Mouse (Mus musculus) adrenal gland, postnatal 36 days (tissue): ENCODE data around the gene Ptms. TPM values are rescaled to one million over a fixed set of nuclear protein-coding genes. Genes with fewer than 3 reads are reported as not detected.

Experiments used
- DNase-seq, 2 experiments: peaks; one replicate each; pipeline ENCODE4 v3.0.0; 2021; ENCODE audit warnings: mixed read lengths in 1 of 2
- long read RNA-seq, 2 experiments: library from polyadenylated mRNA; stranded (forward); transcript quantifications; one replicate each; pipeline ENCODE4 v2.0.0; 2021; ENCODE audit warnings: borderline sequencing depth in 2 of 2
- total RNA-seq, 2 experiments: library from RNA; stranded (reverse); gene quantifications; 2 replicates each; pipeline ENCODE4 v1.2.3; 2021

Gene Ptms
- 100 to 1,000 TPM; 753 to 830 TPM for total RNA-seq
- long read RNA-seq, experiment 1, transcript Ptms-203 (4 exons, 629 nt): minor isoform, 49 of 275 reads
- long read RNA-seq, experiment 1, transcript Ptms-201 (5 exons, 1,149 nt): major isoform, 118 of 275 reads
- long read RNA-seq, experiment 1, partial matches to known transcripts: 42 of 275 reads
- long read RNA-seq, experiment 1, other reads (novel, unspliced or antisense): 62 of 275 reads
- long read RNA-seq, experiment 2, transcript Ptms-203 (4 exons, 629 nt): minor isoform, 10 of 111 reads
- long read RNA-seq, experiment 2, transcript Ptms-201 (5 exons, 1,149 nt): major isoform, 62 of 111 reads
- long read RNA-seq, experiment 2, partial matches to known transcripts: 11 of 111 reads
- long read RNA-seq, experiment 2, other reads (novel, unspliced or antisense): 26 of 111 reads

DNA sequence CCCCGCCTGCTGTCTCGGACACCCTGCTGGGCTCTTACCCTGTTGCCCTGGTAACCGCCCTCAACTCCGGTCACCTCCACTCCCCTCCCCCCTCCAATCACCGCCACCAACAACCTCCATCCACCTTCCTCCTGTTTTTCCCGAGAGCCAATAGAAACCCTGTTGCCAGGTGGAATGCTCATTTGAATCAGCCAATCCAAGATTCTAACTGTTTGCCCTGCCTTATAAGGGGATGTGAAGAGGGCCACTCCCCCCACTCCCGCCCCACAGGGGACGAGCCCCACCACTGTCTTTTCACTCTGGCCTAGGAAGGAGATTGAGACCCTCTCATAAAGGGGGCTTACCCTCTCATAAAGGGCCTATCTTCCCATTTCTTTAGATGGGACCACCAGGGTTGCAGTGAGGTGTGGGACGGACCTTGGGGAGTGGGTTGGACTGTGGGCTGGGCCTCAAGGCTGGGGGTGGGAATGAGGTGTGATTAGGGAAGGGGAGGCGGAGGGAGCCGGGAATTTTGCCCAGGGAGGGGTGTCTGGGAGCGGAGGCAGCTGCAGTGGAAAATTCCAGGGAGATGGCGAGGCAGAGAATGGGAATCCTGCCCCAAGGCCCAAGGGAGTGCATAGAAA, at the start of gene Ptms:
Gene Ptms (minus strand): TSS at position 409 of the 623 bp plus-strand sequence.
- DNase-seq: peak; percentile 95 to 97

DNA sequence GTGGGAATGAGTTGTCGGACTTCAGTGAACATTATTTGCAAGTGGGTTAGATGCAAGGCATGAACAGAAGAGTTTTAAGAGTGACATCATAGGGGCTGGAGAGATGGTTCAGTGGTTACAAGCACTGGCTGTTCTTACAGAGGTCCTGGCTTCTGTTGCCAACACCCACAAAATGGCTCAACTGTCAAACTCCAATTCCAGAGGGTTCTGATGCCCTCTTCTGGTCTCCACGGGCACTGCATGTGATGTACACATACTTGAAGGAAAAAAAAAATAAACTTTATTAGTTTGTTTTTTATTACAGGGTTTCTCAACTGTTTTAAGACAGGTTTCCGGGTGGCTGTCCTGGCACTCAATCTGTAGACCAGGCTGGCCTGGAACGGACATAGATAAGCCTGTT, 47.9 kb upstream of the Ptms start:
- peak; percentile 44 to 46 for DNase-seq

DNA sequence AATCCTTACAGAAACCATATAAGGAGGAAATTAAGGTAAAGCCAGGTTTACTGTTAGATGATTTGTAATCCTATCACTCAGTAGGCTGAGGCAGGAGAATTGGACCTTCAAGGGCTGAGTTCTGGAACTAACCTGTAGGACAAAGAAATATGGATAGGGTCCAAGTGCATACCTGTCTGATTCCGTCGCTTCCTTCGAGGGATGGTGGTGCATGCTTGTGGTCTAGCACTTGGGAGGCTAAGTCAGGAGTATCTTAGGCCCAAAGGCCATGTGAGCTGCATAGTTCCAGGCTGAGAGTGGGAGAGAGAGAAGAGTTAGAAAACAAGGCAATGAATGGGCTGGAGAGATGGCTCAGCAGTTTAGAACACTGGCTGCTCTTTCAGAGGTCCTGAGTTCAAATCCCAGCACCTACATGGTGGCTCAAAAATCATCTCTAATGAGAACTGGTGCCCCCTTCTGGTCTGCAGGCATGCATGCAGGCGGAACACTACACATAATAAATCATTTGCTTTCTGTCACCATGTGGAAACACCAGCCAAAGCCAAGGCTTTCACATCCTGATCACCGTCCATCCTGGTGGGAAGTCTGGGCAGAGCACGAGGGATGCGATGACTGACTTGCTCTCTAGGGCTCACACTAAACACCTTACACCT, 46.7 kb upstream of the Ptms start:
- peak in 1 of 2 experiments; percentile 16 for DNase-seq

DNA sequence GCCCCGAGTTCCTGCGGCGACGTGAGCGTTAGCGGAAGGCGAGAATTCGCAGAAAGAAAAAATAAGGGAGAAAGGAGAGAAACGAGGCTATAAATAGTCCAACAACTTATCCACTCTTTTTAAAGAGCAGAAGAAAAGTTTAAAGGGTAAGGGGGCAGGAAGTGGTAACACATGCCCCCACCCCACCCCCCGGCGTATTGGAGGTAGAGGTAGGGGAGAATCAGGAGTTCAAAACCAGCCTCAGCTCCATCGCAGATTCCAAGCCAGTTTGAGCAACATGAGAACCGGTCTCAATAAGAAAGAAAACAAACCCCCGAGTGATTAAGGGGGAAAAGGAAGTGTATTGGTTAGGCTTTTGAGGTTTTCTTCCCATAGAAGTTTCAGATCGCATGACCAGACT, 45.8 kb upstream of the Ptms start:
- no peak for DNase-seq

DNA sequence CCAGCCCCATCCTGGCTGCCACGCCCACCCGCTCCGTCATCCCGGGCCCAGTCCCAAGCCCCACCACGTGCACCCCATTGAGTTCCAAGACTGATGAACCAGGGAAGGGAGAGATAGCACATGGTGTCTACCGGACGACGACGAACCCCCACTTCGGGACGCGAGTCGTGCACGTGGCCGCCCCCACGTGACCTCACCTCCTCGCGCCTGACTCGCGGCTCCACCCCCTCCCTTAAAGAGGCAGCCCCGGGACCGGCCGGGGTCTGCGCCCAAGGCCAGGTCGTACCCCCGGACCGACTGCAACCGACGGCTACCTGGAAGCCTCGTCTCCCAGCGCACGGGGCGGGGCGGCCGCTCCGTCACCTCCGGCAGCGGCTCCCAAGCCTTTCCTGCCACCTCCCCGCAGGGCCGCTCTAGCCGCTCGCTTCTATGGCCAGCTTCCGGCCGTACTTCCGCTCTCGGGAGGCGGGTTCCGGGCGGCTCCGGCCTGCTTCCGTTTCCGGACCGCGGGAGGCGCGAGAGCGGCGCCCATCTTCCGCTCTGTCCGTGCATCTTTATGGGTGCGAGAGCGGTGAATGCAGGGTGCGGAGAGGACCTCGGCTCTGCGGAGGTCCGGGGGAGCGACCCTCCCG, 45.3 kb upstream of the Ptms start, which contains the start of gene Cops7a:
Gene Cops7a (minus strand): TSS at position 451 of the 632 bp plus-strand sequence.
- peak; percentile 98 for DNase-seq

DNA sequence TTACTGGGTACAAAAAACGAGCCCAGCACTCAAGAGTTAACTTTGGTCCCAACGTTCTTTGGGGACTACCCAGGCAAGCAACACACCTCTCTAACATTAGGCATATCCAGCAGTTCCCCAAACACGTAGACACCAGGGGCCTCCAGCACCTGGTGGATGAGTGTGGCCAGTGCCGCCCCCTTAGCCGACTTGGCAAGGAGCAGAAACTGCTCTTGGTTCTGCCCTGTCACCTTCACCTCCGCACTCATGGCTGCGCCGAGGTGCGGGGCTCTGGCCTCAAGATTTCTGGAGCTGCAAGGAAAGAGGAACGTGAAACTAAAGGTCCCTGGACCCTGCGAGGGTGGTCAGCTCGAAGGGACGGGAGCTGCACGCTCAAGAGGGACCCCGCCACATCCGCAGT, 44.7 kb upstream of the Ptms start:
- DNase-seq: no peak

DNA sequence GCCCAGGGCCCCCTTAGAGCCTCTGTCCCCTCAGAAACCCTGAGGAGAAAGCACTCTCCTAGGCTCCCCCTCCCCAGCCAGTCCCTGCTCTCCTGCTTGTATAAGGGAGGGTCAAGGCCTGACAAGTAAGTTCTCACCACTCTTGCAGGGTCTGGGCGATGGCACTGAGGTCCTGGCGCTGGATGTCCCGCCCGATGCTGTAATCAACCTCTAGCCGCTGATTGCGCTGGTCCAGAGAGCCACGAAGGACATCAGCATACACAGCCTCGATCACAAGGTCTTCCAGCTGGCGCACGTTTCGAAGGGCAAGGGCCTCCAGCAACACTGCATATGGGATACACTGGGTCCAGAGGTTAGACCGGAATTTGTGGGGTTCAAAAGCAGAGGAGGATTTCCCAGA, 41.1 kb upstream of the Ptms start:
- peak in 1 of 2 experiments; percentile 76 for DNase-seq

DNA sequence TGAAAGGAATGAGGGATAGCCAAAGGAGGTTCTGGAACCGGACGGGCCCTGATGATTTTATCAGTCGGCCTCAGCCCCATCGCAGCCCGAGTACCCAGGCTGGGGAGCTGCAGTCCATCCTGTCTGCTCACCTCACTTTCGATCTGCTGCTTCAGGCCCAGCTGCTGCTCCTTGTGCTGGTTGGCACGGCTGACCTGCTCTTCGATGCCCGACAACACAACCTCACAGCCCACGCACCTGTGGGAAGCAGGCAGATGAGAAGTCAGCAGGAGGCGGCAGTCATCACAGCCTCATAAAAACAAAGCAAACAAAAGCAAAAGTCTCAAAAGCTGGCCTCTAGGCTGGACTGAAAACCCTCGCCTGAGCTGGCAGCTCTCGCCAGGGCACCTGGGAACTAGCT, 40.1 kb upstream of the Ptms start:
- no peak for DNase-seq

DNA sequence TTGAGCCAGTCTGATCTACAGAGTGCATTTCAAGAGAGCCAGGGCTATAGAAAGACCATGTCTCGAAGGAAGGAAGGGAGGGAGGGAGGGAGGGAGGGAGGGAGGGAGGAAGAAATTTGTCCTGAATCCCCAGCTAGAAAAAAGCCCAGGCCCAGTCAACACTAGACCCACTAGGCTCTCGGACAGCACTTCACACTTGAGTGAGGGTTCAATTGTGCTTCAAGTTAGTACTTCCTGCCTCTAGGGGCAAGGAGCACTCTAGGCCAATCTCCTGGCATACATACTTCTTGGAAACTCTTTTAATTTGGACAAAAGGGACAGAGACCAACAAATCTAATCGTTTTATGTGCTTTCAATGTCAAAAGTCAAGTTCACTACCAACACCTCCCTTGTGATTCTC, 38.2 kb upstream of the Ptms start:
- no peak for DNase-seq

DNA sequence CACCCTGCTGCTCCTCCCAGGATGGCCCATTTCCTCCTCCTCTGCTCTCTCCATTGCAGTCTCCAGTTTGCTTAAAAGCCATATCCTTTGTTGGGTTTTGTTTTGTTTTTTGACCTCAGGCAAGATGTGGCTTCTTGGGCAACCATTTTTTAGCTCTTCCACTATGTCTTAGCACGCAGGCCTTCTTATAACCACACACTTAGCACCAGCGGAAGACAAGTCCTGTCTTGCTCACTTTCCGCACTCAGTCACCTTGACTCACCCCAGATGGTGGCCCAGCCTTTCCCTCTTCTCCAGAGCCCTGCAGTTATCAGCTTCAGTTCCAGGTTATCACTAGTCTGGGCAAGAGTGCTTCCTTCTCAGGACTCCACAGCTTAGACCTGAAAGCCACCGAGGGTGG, 35.3 kb upstream of the Ptms start:
- DNase-seq: no peak

DNA sequence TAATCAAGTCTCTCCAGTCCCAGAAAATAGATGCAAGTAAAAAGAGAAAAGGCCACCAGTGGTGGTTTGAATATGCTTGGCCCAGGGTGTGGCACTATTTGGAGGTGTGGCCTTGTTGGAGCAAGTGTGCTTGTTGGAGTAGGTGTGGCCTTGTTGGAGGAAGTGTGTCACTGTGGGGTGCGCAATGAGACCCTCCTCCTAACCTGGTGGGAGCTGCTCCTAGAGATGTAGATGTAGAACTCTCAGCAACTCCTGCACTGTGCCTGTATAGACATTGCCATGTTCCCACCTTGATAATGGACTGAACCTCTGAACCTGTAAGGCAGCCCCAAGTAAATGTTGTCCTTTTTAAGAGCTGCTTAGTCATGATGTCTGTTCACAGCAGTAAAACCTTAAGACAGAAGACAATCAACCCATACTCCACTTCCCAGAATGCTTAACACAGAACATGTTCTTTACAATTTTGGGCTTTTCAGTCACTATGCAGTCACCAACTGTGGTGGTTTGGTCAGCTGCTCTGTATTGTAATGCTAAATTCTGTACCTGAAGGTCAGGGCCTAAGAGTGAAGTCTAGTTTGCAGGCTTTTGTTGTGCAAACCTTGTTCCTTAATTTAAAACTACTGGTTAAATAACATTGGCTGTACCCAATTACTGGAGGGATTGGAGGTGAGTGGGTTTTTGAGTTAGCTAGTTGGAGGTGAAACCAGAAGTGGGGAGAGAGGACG, 34.2 kb upstream of the Ptms start:
- DNase-seq: no peak

DNA sequence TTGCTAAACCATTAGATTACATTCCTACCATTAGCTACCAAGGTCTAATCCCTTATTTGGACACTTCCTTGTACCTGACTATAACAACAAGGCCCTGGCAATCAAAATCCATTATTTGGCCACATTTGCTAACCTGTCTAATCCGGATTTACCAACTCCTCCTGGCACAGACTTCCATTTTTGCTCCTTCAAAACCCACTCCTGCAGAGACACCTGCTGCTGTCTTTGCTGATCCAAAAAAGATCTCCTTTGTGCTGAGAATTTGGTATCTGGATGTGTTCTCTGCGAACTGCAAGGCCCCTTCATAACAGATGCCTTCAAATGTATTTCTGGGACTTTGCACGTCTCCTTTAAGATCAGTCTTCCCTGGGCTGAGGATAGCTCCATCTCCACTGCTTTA, 23.6 kb upstream of the Ptms start:
- DNase-seq: no peak

DNA sequence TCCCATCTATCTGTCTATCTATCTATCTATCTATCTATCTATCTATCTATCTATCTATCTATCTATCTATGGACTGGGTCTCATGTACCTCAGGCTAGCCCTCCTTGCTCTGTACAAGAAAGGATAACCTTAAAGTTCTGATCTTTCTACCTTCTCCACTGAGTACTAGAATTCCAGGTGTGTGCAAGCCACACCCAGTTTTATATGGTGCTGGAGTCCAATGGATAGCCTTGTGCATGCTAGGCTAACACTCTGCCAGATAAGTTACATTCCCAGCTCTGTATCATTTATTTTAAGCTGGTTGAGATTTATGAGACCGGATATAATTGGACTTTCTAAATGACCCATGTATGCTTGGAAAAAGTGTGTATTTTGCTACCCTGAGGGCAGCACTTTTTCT, 21.8 kb upstream of the Ptms start:
- no peak for DNase-seq

DNA sequence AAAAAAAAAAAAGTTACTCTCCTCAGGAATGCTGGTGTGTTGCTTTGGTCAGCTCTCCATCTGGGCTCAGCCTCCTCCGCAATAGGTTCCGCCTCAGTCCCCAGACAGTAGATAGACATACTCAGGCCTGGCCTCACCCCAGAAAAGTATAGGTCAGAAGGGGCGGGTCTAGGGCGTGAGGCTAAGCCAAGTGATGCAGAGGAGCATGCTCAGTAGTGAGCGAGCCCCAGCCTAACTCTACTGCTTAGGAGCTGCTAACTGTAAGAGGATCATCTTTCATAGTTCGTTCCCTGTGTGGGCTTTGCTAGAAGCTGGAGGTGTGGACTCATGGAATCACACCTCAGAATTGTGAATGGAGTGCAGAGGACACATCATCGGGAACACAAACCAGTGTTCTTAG, 18.7 kb upstream of the Ptms start:
- no peak for DNase-seq

DNA sequence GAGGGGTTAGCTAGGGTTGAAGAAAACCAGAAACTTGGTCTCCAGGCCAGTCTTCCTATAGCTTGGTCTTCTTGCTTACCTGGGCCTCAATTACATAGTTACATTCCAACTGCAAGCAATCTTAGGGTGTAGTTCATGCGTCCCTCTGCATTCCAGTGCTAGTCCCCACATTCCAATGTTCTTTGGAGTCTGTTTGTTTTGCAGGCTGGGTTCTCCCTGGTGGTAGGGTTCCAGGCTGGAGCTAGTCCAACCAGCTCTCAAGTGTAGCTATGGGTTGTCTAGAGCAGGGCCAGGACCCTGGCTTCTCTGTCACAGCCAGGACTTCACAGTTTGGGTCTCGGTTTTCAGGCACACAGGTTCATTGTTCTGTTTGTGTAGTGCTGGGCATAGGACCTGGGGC, 17.6 kb upstream of the Ptms start:
- no peak for DNase-seq

DNA sequence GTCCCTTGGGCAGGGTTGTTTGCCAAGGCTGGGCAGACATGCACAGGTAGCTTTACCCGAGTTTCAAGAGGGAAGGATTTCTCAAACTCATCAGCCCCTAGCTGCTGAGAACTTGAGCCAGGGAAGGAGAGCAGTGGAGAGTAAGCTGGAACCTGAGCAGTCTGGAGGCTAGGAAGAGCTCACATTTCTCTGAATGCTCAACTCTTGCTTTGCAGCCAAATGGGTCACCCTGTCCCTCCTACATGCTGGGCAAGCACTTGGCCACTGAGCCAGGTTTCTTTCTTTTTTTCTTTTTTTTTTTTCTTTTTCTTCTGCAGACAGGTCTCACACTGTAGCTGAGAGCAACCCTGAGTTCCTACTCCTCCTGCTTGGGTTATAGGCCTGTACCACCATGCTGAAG, 16.8 kb upstream of the Ptms start:
- DNase-seq: no peak

DNA sequence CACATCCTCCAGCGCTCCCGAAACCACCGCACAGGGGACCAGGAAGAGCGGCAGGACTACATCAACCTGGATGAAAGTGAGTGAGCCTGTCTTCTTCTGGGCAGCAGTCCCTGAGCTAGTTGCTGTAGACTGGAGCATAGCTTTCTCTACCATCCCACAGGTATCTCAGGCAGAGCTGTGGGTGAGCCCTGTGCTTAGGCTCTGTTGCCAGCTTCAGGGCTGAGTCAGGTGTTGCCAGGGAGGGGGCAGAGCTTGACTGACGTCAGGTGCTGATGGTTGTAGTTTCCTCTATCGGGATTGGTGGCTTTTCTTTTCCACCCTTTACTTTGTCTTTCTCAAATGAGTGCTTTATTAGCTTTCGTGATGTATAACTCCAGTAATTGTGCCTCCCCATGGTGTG, 14.8 kb upstream of the Ptms start:
- DNase-seq: no peak

DNA sequence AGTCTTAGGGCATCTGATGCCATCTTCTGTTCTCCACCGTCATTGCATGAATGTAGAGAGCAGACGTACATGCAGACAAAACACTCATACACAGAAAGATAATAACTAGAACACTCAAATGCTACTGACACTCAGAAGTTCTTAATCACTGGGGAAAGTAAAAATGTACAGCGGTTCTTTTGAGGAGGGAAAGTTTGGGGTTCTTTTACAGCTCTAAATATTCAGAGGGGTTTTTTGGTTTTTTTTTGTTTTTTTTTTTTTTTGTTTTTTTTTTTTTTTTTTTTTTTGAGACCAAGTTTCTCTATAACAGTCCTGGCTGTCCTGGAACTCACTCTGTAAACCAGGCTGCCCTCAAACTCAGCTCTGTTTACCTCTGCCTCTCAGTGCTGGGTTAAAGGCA, 13.2 kb upstream of the Ptms start:
- DNase-seq: no peak

DNA sequence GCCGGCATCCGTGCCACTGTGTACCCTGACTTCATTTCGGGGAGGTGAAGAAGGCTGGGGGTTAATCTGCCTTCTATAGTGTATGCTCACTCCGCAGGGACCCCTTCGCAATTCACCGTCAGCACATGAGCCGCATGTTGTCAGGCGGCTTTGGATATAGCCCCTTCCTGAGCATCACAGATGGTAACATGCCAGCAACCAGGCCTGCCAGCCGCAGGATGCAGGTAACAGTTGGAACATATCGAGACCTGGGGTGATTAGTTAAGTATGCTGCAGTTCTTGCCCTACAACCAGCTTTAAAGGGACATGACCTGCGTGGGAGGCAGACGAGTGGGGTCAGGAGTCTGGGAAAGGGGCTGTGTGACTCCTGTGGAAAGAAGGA, 12.4 kb upstream of the Ptms start:
- no peak for DNase-seq

DNA sequence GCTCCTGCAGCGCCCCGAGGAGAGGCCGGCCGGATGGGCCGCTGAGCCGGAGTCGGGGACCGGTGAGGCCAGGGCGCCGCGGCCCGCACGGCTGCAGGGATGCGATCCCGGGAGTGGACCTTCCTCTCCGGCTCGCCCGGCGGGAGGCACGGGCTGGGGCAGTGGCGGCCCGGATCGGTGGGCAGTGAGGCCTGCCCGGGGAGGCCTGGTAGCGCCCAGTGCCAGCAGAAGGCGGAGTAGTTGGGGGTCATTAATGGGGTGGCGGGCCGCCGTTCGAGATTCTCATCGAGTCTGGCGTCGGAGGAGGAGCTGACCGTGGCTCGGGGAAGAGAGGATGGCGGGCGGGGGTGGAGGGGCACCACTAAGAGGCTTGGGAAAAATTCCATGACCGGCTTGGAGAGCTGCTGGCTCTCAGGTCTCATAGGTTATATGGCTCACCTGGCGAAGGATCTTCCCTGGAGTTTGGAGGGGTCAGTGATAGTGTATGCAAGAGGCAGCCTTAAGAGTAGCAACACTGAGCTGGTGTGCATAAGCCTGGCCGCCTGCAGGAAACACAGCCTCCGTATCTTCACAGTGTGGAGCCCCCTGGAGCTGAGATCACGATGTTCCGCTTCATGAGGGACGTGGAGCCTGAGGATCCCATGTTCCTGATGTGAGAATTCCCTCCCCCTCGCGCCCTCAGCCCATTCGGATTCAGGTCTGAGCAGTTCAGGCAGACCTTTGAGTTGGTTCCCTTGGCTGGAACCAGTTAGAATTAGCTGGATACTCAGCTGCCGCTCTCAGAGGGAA, 11.8 kb upstream of the Ptms start:
- DNase-seq: peak; percentile 34 to 53
